Mouse (Mus musculus): ENCODE results near the gene Bcl2l11.

DNA sequence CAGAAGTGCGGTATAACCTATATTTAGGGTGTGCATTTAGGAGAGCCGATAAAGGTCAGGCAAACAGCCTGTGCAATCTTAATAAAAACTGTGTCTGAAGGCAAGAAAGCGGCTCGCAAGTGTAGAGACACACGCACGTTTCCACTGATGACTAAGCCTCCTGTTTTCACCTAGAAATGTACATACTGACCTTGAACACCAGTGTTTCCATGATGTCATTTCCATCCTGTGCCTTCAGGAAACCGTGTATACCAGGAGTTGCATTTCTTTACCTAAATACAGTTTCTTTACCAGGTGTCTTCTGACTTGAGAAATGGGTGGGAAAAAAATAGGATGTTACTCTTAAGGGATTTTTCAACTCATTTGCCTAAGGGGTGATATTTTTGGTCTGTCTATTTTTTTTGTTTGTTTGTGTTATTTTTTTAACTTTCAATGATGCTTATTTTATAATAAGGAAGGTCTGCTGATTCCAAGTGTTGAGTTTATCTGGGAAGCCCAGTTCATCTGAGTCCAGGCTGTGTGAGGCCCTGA lies 38.8 kb upstream of the Bcl2l11 start:
- TF ChIP-seq POLR2A (IDR thresholded peaks at IDR 0.05; ENCODE audit: borderline replicate concordance, control insufficient read depth, low read depth, low read length) (no peak), CTCF (IDR thresholded peaks at IDR 0.05; ENCODE audit: control insufficient read depth, insufficient read depth, low read length) (no peak)

Data from bone marrow, adult 2 months (tissue).